Mouse (Mus musculus): Measurements from ENCODE around the gene Trhr2. TPM values are rescaled to one million over a fixed set of nuclear protein-coding genes. Genes with fewer than 3 reads are reported as not detected.

Gene Trhr2
- total RNA-seq (2021), result 1 to 10 TPM in 1 of 2 experiments, under 1 TPM in 1; 0.66 to 1.3 TPM

DNA sequence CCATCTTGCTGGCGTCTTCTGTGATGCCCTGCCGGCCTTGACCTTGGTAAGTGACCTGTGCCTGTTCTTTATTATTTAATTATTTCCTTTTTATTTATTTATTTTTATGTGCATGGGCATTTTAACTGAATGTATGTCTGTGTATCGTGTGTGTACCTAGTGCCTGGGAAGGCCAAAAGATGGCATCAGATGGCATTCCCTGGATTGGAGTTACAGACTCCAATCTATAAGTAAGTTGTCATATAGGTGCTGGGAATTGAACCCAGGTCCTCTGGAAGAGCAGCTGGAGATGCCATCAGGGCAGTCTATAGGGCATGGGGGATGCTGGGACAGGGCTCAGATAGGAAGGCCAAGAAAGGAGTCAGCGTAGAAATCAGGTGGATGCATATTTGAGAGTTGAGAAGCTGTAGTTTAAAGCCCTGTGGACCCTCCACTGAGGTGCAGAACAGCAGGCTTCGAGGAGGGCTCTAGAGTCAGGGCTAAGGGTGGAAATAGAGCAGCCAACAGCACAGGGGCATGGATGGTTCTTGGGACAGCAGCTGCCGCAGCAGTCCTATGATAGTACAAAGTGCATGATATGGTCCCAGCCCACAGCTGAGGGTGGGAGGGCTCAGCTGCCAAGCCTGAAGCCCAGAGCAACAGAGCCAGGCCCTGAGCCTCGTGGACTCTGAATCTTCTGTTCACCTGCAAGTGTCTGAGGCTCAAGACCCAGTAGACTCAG, at the start of gene Trhr2:
Gene Trhr2 (minus strand): TSS at position 51 of the 721 bp plus-strand sequence.
- intact Hi-C loops (cut with DNase I), result no loop called here
- no peak for DNase-seq

DNA sequence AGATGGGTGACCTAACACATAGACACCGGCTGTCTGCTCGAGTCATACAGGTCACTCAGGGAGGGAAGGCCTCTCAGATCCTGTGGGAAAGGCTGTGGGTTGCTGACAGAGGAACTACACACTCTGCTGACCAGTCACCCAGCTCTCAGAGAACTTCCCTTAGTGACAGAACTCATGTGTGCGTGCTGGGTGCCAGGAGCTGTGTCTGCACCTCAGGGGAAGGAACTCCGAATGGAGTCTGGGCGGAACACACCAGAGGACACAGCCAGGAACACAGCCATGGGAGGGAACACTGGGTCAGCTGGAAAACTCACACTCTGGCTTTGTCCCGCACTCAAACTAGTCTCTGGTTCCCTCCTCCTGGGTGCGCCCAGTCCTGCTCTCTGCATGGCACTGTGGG, 47.1 kb upstream of the Trhr2 start:
- no peak for DNase-seq
- intact Hi-C loops (cut with DNase I), result no loop called here

- intact Hi-C loops (cut with DNase I), result no loop called here
- DNase-seq, result no peak
Measured at GRCm38 (mm10) chr8:122405146-122405805, 44.7 kb upstream of the Trhr2 start.

- intact Hi-C loops (cut with DNase I), result no loop called here
Measured at GRCm38 (mm10) chr8:122398186-122398585, 37.6 kb upstream of the Trhr2 start.

GRCm38 (mm10) chr8:122395291-122395690, 34.7 kb upstream of the Trhr2 start:
- DNase-seq, result peak; percentile 39
- intact Hi-C loops (cut with DNase I), result no loop called here

More at GRCm38 (mm10) chr8:122398186-122398585, 37.6 kb upstream of the Trhr2 start:
- no peak for DNase-seq

DNA sequence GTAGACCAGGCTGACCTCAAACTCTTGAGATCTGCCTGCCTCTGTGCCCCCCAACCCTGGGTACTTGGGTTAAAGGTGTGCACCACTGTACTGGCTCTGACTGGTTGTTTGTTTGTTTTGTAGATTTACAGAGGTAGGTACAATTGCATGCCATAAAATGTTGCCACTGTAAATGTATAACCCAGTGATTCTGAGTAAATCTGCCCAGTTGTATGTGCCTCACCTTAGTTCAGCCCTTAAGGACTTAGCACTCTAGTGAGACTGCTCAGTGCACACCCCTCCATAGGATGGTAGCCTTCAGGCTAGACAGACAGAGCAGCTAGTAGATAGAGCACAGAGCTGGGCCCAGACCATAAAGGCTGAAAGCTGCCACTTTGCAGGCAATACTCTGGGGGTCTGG, 33.2 kb upstream of the Trhr2 start:
- no peak for DNase-seq

DNA sequence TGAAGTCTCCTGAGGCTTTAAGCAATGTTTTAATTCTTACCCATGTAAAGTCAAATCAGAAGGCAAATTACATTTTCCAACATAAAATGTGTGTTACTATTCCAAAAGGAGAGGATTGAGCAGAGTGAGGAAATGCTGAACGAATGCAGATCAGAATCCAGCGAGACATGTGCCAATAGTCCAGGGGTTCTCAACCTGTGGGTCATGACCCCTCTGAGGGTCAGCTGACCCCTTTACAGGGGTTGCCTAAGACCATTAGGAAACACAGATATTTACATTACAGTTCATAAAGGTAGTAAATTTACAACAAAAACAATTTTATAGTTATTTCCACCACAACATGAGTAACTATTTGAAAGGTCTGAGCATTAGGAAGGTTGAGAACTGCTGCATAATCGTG, 30.2 kb upstream of the Trhr2 start:
- intact Hi-C loops (cut with DNase I), result no loop called here
- DNase-seq, result no peak

More for the DNA sequence above, 33.2 kb upstream of the Trhr2 start:
- intact Hi-C loops (cut with DNase I), result no loop called here

GRCm38 (mm10) chr8:122389357-122389756, 28.8 kb upstream of the Trhr2 start:
- DNase-seq, result no peak
- intact Hi-C loops (cut with DNase I), result no loop called here

DNA sequence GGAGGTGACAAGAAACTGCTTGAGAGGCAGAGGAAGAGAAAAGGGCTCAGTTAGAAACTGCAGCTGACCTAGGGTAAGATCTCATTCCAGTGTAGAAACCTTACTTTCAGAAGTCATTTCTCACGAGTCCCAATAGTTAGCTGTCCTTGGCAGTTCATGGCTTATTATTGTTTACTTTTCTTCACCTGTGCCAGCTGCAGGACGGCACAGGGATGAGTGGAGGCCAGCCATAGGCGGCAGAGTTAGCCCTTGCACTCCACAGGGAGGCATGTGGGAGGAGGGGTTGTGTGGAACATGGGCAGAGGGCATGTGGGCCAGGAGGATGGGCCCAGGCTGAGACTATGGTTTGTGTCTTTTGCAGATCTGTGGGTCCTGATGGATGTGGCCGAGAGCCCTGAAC, 22.5 kb upstream of the Trhr2 start:
- DNase-seq, result no peak
- intact Hi-C loops (cut with DNase I), result no loop called here

- intact Hi-C loops (cut with DNase I), result no loop called here
- peak; percentile 100 for DNase-seq
Measured at GRCm38 (mm10) chr8:122376365-122377231, 16.1 kb upstream of the Trhr2 start, which contains the start of gene Zc3h18. Gene Zc3h18 (plus strand): TSS chr8:122376609.

GRCm38 (mm10) chr8:122375751-122376364, 15.3 kb upstream of the Trhr2 start:
- intact Hi-C loops (cut with DNase I), result no loop called here
- DNase-seq, result no peak

DNA sequence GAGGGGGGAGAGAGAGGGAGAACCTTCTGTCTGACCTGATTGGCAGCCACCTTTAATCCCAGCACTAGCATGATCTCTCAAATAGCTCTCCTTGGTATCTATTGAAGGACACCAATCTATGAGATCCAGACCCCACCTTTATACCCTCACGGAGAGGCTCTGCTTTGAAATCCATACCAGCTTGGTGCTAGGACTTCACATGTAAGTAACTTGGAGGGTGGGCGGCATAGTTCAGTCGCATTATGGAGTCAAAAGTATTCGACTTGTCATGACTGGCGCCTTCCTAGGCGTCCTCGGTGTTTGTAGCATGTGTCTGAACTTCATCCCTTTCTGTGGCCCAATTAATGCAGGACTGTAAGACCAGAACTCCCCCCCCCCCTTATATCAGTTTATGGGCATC, 14.8 kb upstream of the Trhr2 start:
- DNase-seq, result no peak
- intact Hi-C loops (cut with DNase I), result no loop called here

- intact Hi-C loops (cut with DNase I), result no loop called here
- DNase-seq, result no peak
Measured at GRCm38 (mm10) chr8:122371706-122372105, 11.2 kb upstream of the Trhr2 start.

DNA sequence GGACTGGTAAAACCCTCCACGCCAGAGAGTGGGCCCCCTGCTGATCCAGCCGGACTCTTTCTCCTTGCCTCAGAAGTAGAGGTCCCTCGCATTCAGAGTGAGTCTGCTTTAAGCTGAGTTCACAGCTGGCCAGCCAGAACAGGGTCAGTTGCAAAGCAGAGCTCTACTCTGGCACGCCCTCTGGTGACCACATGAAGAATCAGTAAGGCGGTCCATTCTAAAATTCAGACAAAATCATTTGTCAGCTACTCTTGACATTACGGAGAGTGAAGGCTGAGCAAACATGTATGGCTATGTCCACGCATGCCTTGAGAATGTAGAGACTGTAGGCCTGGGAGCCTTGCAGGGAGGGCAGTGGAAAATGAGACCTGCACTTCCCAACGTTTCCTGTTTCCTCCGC, 9.1 kb upstream of the Trhr2 start:
- intact Hi-C loops (cut with DNase I), result no loop called here
- DNase-seq, result peak; percentile 75

DNA sequence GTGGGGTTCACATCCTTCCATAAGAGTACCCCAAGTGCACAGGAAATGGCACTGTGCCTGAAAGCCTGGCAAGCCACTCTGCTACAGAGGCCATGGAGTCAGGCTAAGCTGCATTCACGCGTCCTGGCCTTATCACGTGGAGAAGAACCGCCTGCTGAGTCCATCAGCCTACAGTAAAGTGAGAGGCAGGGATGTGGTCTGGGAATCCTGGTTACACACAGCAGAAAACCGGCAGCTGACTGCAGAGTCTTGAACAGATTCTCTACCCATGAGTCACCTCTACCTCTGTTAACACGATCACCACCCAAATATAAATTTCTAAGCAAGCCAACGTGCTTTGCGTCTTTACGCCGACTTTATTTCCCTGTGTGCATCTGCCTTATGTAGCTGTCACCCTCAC, 7.9 kb upstream of the Trhr2 start:
- no peak for DNase-seq
- intact Hi-C loops (cut with DNase I), result no loop called here

GRCm38 (mm10) chr8:122362967-122363366, 2.4 kb upstream of the Trhr2 start:
- intact Hi-C loops (cut with DNase I), result no loop called here
- DNase-seq, result no peak

DNA sequence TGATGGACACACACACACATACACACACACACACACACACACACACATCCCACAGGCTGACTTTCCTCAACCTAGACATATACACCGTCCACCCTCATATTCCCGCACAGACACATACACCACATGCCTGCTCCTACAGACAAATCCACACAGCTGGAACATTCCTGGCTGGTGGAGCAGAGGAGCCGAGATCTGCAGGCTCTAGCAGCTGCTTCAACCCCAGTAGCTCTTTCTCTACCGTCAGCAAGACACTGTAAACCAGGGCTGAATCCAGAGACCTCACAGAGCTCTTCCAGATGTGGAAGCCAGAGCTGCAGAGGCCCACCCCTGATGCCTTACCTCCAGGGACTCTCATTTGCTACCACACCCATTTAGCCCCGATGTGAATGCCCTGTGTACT, 1.7 kb upstream of the Trhr2 start:
- intact Hi-C loops (cut with DNase I), result no loop called here
- no peak for DNase-seq

- no peak for DNase-seq
- intact Hi-C loops (cut with DNase I), result no loop called here
Measured at GRCm38 (mm10) chr8:122359111-122359775, 1.3 kb downstream of the Trhr2 start.

DNA sequence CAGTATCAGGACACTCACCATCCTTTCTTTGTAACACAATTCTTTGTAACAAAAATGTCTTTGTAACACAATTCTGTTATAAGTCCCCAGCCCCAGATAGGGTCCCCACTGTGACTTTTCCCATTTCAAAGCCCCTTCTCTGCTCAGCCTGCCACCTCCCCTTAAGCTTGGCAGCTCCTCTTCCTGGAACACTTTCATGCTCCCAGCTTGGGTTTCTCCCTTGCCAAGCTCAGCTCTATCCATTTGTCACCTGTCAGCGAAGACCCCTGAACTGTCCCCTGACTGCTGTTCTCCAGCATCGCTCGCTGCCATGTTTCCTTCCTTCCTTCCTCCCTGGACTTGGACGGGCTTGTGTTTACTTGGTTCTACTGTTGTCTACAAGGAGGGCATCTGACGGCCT, 2.9 kb downstream of the Trhr2 start:
- no peak for DNase-seq
- intact Hi-C loops (cut with DNase I), result no loop called here

- DNase-seq, result peak; percentile 46
- intact Hi-C loops (cut with DNase I), result no loop called here
Measured at GRCm38 (mm10) chr8:122357202-122357601, 3.3 kb downstream of the Trhr2 start.

Data from left cerebral cortex, postnatal 4 days (tissue).